Mouse (Mus musculus): Measurements from ENCODE around the gene Ppm1b. TPM values are rescaled to one million over a fixed set of nuclear protein-coding genes. Genes with fewer than 3 reads are reported as not detected.
"Not testable (repeated sequence)": the region's sequence is repeated elsewhere in the genome, so short reads cannot be mapped to it uniquely, and the experiment has no call there.

Gene Ppm1b
- polyA plus RNA-seq (2014; fragmentation: Nextera tagmentation; extraction: Ambion mirVana): 63.4 and 70.2 TPM in 2 replicates

DNA sequence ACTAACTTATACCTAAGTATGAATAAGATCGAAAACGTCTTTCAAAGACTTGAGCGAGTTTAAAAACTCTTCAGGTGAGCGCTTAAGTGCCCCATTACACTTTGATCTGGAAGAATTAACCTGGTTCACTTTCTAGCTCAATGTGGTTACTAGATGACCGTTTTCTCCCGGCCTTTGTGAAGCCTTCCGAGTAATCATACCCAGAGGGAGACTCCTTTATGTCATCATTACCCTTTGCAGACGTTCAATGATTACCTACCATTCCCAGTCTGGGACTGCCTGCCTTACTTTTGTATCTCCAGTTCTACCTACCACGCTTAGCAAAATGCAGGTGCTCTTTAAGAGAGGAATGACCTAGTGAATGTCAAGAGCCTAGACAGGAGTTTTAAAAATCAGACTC is at the start of gene Ppm1b:
Gene Ppm1b (plus strand): TSS at position 301 of the 400 bp plus-strand sequence.
- ATAC-seq (ENCODE audit: insufficient number of reproducible peaks, insufficient read depth, low FRiP score, low read depth): no peak
- peak within 1 kb of the TSS; percentile 89 for H3K27ac ChIP-seq (ENCODE audit: low read length)
- no peaks in the 10 kb centered on the region for H3K9me3 ChIP-seq (ENCODE audit: control insufficient read depth, low read depth, low read length)
- peak within 1 kb of the TSS; percentile 96 for H3K4me3 ChIP-seq (ENCODE audit: low read depth, low read length)
- 27% methylated on average over 9 of the region's 9 CpGs for WGBS
- no peaks in the 10 kb centered on the region for H3K36me3 ChIP-seq (ENCODE audit: control insufficient read depth, insufficient read depth, low read length)
- H3K9ac ChIP-seq (replicated peaks; ENCODE audit: low read depth, low read length): peak within 1 kb of the TSS; percentile 34
- peaks cover 18% of the 10 kb centered on the region for H3K4me1 ChIP-seq (ENCODE audit: control insufficient read depth, insufficient read depth, low read length)
- H3K27me3 ChIP-seq (ENCODE audit: control insufficient read depth, insufficient read depth, low read length): no peaks in the 10 kb centered on the region
- H3K4me2 ChIP-seq (replicated peaks; ENCODE audit: low read depth, low read length): peak within 1 kb of the TSS; percentile 68

DNA sequence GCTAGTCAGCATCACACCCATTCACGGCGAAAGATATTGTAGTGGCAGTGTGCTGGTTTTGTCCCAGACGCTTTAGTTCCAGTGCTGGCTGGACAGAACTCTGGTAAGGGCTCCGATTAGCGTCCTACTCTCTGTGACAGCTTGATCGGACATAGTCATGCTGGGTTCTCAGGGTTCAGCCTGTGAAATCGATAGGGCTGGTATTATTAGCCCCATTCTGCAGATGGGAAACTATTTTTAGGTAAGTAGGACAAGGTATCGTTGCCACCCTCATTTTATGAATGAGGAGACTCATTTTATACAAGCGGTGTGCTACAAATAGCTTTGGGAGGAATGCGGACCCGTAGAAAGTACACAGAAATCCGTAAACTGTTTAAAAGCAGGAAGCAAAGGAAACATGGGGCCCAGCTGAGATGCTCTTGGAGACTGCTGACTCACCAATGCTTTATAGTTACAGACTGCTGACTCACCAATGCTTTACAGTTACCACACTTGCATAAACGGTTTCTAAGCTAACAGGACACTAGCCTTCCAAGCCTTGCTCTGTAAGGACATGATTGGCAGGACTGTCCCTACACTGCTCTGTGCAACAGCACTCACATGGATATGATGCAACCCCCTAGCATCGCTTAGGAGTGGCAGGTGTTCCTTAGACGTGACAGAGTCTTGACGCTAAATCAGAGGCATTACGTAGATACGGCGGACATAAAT is 34.7 kb upstream of the Ppm1b start:
- ATAC-seq (ENCODE audit: insufficient number of reproducible peaks, insufficient read depth, low FRiP score, low read depth): no peak
- H3K27ac ChIP-seq (ENCODE audit: low read length): no peak overlapping the region
- no peaks in the 10 kb centered on the region for H3K4me1 ChIP-seq (ENCODE audit: control insufficient read depth, insufficient read depth, low read length)
- WGBS: 87% methylated on average over 19 of the region's 19 CpGs
- no peak overlapping the region for H3K4me3 ChIP-seq (ENCODE audit: low read depth, low read length)
- no peak overlapping the region for H3K9ac ChIP-seq (replicated peaks; ENCODE audit: low read depth, low read length)
- H3K9me3 ChIP-seq (ENCODE audit: control insufficient read depth, low read depth, low read length): no peaks in the 10 kb centered on the region
- no peaks in the 10 kb centered on the region for H3K36me3 ChIP-seq (ENCODE audit: control insufficient read depth, insufficient read depth, low read length)
- no peak overlapping the region for H3K4me2 ChIP-seq (replicated peaks; ENCODE audit: low read depth, low read length)
- no peaks in the 10 kb centered on the region for H3K27me3 ChIP-seq (ENCODE audit: control insufficient read depth, insufficient read depth, low read length)

DNA sequence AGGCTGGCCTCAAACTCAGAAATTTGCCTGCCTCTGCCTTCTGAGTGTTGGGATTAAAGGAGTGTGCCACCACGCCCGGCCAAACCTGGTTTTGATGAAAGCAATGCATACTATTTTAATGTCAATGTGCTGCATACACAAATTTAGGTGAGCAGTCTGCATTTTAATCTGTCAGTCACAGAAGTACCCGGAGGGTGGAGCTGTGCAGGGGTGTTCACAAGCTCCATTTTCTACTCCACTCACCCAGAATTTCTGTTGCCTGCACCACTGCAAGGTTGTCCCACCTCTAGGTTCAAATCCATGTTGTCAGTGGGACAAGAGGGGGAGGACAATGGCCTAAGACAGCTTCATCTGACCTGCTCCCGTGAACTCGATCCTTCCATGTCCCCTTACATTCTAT is 31.8 kb upstream of the Ppm1b start:
- no peaks in the 10 kb centered on the region for H3K4me1 ChIP-seq (ENCODE audit: control insufficient read depth, insufficient read depth, low read length)
- H3K9ac ChIP-seq (replicated peaks; ENCODE audit: low read depth, low read length): no peak overlapping the region
- no peaks in the 10 kb centered on the region for H3K9me3 ChIP-seq (ENCODE audit: control insufficient read depth, low read depth, low read length)
- H3K4me3 ChIP-seq (ENCODE audit: low read depth, low read length): no peak overlapping the region
- H3K27me3 ChIP-seq (ENCODE audit: control insufficient read depth, insufficient read depth, low read length): no peaks in the 10 kb centered on the region
- WGBS: 93% methylated on average over 5 of the region's 5 CpGs
- no peak overlapping the region for H3K4me2 ChIP-seq (replicated peaks; ENCODE audit: low read depth, low read length)
- H3K36me3 ChIP-seq (ENCODE audit: control insufficient read depth, insufficient read depth, low read length): no peaks in the 10 kb centered on the region
- ATAC-seq (ENCODE audit: insufficient number of reproducible peaks, insufficient read depth, low FRiP score, low read depth): no peak
- no peak overlapping the region for H3K27ac ChIP-seq (ENCODE audit: low read length)

DNA sequence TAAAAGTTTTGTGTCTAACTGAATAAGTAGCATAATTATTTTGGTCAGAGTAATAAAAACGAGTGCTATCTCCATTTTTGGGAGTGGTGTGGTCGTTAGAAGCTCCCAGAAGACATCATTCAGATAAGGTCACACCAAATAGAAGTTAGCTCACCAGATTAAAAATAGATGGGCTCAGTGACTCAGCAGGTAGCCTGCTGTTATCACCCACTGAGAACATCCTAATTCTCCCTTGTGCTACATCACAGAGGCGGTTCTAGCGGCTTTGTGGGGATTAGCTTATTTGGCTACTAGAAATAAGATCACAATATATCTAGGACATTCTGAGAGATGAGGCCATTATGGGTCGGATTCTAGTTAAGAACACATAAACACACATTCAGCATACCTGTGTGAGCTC is 30.3 kb upstream of the Ppm1b start:
- H3K9me3 ChIP-seq (ENCODE audit: control insufficient read depth, low read depth, low read length): no peaks in the 10 kb centered on the region; the same call in 1 of the 2 replicates
- H3K36me3 ChIP-seq (ENCODE audit: control insufficient read depth, insufficient read depth, low read length): no peaks in the 10 kb centered on the region
- H3K27ac ChIP-seq (ENCODE audit: low read length): no peak overlapping the region
- no peak overlapping the region for H3K9ac ChIP-seq (replicated peaks; ENCODE audit: low read depth, low read length)
- H3K4me3 ChIP-seq (ENCODE audit: low read depth, low read length): no peak overlapping the region
- H3K4me1 ChIP-seq (ENCODE audit: control insufficient read depth, insufficient read depth, low read length): no peaks in the 10 kb centered on the region
- ATAC-seq (ENCODE audit: insufficient number of reproducible peaks, insufficient read depth, low FRiP score, low read depth): no peak
- 38% methylated on average over 5 of the region's 5 CpGs for WGBS
- no peaks in the 10 kb centered on the region for H3K27me3 ChIP-seq (ENCODE audit: control insufficient read depth, insufficient read depth, low read length)
- no peak overlapping the region for H3K4me2 ChIP-seq (replicated peaks; ENCODE audit: low read depth, low read length)

DNA sequence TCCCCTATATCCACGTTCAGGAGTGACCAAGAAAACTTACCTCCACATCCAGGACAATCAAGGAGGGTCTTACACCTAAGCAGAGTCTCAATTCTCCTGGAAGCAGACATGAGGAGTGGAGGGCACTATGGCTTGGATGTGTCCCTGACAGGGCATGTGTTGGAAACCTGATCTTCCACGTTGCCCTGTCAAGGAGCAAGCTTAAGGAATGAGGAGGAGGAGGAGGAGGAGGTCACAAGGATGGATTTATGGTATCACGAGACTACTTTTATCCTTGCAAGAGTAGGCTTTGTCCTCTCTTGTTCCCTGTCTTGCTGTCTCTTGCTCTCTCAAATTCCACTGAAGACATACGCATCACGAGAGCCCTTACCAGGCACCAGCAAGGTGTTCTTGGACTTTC is 29.0 kb upstream of the Ppm1b start:
- H3K4me1 ChIP-seq (ENCODE audit: control insufficient read depth, insufficient read depth, low read length): no peaks in the 10 kb centered on the region
- no peak overlapping the region for H3K4me3 ChIP-seq (ENCODE audit: low read depth, low read length)
- no peaks in the 10 kb centered on the region for H3K36me3 ChIP-seq (ENCODE audit: control insufficient read depth, insufficient read depth, low read length)
- H3K27me3 ChIP-seq (ENCODE audit: control insufficient read depth, insufficient read depth, low read length): no peaks in the 10 kb centered on the region
- no peak overlapping the region for H3K9ac ChIP-seq (replicated peaks; ENCODE audit: low read depth, low read length)
- H3K9me3 ChIP-seq (ENCODE audit: control insufficient read depth, low read depth, low read length): no peaks in the 10 kb centered on the region; the same call in 1 of the 2 replicates
- ATAC-seq (ENCODE audit: insufficient number of reproducible peaks, insufficient read depth, low FRiP score, low read depth): no peak
- WGBS: 67% methylated on average over 5 of the region's 5 CpGs
- no peak overlapping the region for H3K4me2 ChIP-seq (replicated peaks; ENCODE audit: low read depth, low read length)
- no peak overlapping the region for H3K27ac ChIP-seq (ENCODE audit: low read length)

DNA sequence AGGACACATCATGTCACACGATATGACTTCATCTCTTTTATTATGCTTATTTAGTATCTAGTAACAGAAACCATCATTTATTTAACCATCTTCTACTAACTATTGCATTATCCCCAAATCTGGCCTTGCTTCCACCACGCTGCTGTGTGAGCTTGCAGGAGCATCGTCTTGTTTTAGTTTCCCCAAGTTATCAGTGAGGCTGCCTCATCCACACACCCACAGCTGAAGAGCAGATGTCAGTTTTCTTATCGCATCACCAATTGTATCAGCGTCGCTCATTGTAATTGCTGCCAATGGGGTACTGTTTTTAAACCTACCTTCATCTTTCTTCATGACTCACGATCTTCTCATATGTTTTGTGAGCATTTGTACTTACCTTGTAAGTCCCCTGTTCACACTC is 23.6 kb upstream of the Ppm1b start:
- no peak overlapping the region for H3K9ac ChIP-seq (replicated peaks; ENCODE audit: low read depth, low read length)
- no peaks in the 10 kb centered on the region for H3K27me3 ChIP-seq (ENCODE audit: control insufficient read depth, insufficient read depth, low read length)
- no peak for ATAC-seq (ENCODE audit: insufficient number of reproducible peaks, insufficient read depth, low FRiP score, low read depth)
- no peak overlapping the region for H3K27ac ChIP-seq (ENCODE audit: low read length)
- 92% methylated on average over 7 of the region's 7 CpGs for WGBS
- H3K9me3 ChIP-seq (ENCODE audit: control insufficient read depth, low read depth, low read length): no peaks in the 10 kb centered on the region; the same call in 1 of the 2 replicates
- H3K4me2 ChIP-seq (replicated peaks; ENCODE audit: low read depth, low read length): no peak overlapping the region
- H3K4me3 ChIP-seq (ENCODE audit: low read depth, low read length): no peak overlapping the region
- H3K4me1 ChIP-seq (ENCODE audit: control insufficient read depth, insufficient read depth, low read length): no peaks in the 10 kb centered on the region
- no peaks in the 10 kb centered on the region for H3K36me3 ChIP-seq (ENCODE audit: control insufficient read depth, insufficient read depth, low read length)

DNA sequence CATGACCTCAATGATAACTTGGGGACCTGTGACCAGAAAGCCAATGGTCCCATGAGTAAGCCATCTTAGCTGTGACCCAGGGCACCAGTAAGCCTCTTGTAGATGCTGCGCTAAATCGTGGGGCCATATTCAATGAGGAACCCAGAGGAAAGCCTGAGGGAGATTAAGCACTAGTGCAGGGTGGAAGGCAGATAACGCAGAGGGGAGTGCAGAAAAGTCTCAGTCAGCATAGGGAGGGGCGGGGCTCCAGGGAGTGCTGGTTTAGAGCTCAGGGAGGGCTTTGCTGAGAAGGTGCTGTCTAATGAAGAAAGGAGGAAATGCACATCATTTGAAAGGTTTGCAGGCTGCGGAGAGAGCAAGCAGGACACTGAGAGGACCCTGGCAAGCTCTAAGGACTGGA is 22.6 kb upstream of the Ppm1b start:
- Histone ChIP-seq H3K27me3 (ENCODE audit: control insufficient read depth, insufficient read depth, low read length) (no peaks in the 10 kb centered on the region), H3K9ac (replicated peaks; ENCODE audit: low read depth, low read length) (no peak overlapping the region), H3K4me1 (ENCODE audit: control insufficient read depth, insufficient read depth, low read length) (no peaks in the 10 kb centered on the region), H3K9me3 (ENCODE audit: control insufficient read depth, low read depth, low read length) (no peaks in the 10 kb centered on the region; the same call in 1 of the 2 replicates), H3K27ac (ENCODE audit: low read length) (no peak overlapping the region), H3K4me3 (ENCODE audit: low read depth, low read length) (no peak overlapping the region), H3K36me3 (ENCODE audit: control insufficient read depth, insufficient read depth, low read length) (no peaks in the 10 kb centered on the region), H3K4me2 (replicated peaks; ENCODE audit: low read depth, low read length) (no peak overlapping the region)
- 61% methylated on average over 5 of the region's 5 CpGs for WGBS
- ATAC-seq (ENCODE audit: insufficient number of reproducible peaks, insufficient read depth, low FRiP score, low read depth): peak; percentile 69; the same call in 1 of the 2 replicates

DNA sequence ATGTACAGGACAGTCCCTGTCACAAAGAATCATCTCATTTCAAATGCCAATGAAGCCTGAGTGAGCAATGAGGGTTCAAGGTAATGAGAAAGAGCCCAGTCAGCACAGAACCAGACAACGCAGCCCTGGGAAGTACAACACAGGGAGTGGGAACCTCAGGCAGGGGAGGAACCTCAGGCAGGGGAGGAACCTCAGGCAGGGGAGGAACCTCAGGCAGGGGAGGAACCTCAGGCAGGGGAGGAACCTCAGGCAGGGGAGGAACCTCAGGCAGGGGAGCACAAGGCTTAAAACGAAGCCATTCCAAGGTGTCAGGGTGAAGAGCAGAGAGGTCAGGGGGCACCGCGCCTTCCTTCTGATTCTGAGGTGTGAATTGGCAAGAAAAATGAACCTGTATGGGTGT is 20.9 kb upstream of the Ppm1b start:
- H3K36me3 ChIP-seq (ENCODE audit: control insufficient read depth, insufficient read depth, low read length); H3K9ac ChIP-seq (replicated peaks; ENCODE audit: low read depth, low read length); H3K4me3 ChIP-seq (ENCODE audit: low read depth, low read length); H3K4me1 ChIP-seq (ENCODE audit: control insufficient read depth, insufficient read depth, low read length); ATAC-seq (ENCODE audit: insufficient number of reproducible peaks, insufficient read depth, low FRiP score, low read depth); H3K27me3 ChIP-seq (ENCODE audit: control insufficient read depth, insufficient read depth, low read length); H3K9me3 ChIP-seq (ENCODE audit: control insufficient read depth, low read depth, low read length); H3K27ac ChIP-seq (ENCODE audit: low read length); H3K4me2 ChIP-seq (replicated peaks; ENCODE audit: low read depth, low read length): not testable (repeated sequence)
- WGBS: 50% methylated on average over 4 of the region's 4 CpGs

DNA sequence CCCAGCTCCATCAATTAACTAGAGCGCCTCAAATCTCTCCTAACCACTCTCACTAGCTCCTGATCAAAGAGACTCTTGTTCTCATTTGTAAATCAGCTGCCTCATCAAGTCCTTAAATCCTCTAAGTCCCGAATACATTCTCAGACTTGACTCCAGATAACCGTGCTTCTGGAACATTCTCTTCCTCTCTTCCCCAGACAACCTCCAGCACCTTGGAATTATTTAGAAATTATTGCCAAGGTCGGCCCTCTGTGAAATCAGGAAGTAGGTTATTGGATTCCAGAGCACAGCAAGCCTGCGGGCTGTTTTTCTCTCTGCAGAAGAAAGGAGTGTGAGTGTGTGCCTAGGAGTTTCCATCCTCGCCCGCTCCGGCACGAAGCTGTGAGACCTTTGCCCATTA is 20.2 kb upstream of the Ppm1b start:
- Histone ChIP-seq H3K9ac (replicated peaks; ENCODE audit: low read depth, low read length) (no peak overlapping the region), H3K4me3 (ENCODE audit: low read depth, low read length) (no peak overlapping the region), H3K9me3 (ENCODE audit: control insufficient read depth, low read depth, low read length) (no peaks in the 10 kb centered on the region; the same call in 1 of the 2 replicates), H3K27me3 (ENCODE audit: control insufficient read depth, insufficient read depth, low read length) (no peaks in the 10 kb centered on the region), H3K4me2 (replicated peaks; ENCODE audit: low read depth, low read length) (no peak overlapping the region), H3K36me3 (ENCODE audit: control insufficient read depth, insufficient read depth, low read length) (no peaks in the 10 kb centered on the region), H3K27ac (ENCODE audit: low read length) (no peak overlapping the region), H3K4me1 (ENCODE audit: control insufficient read depth, insufficient read depth, low read length) (no peaks in the 10 kb centered on the region)
- 53% methylated on average over 9 of the region's 9 CpGs for WGBS
- no peak for ATAC-seq (ENCODE audit: insufficient number of reproducible peaks, insufficient read depth, low FRiP score, low read depth)

Measured in stomach, embryonic 14.5 days (tissue).